Mouse (Mus musculus): ENCODE data around the gene Crhbp.

DNA sequence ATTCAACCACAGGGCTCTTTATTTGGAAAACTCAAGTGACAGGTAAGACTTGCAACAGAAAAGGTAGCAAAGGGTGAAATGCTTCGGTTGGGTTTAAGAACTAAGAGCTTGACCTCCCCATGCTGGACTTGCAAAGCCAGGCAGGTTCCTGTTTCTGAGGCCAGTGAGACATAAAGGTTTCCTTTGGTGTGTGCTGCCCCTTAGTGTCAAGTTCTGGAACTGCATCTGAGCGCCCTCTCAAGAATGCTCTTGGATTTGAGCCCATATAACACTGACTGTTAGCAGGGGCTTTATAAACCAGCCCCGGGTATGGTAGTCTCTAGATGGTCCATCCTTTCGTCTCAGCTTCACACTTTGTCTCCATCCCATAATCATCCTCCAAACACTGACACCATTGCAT is 36.7 kb upstream of the Crhbp start:
- TF ChIP-seq EP300 (IDR thresholded peaks at IDR 0.05; ENCODE audit: insufficient read depth, low read depth, low read length) (peak; percentile 66; the same call in 1 of the 2 replicates), CTCF (IDR thresholded peaks at IDR 0.05) (peak; percentile 91)

Measured in heart, adult 2 months (tissue).